Mouse (Mus musculus): ENCODE measurements at regions not wholly inside any gene's neighbourhood (a gene's known extent, or its start where the extent isn't known, plus 50 kb on each side); places are given as distances from the start of the nearest gene placed in this dataset.

- TF ChIP-seq CTCF (IDR thresholded peaks at IDR 0.05; ENCODE audit: extremely low read depth, insufficient read depth, low read length) = no peak
- TF ChIP-seq POLR2A (IDR thresholded peaks at IDR 0.05; ENCODE audit: extremely low read depth, insufficient read depth, low read length) = no peak
These were observed 140.9 kb downstream of the Nrip1 start for GRCm38 (mm10) chr16:76232680-76233079.

Data from cortical plate, adult 2 months (tissue).